Mouse (Mus musculus) intestine, embryonic 14.5 days (tissue): ENCODE measurements at regions not wholly inside any gene's neighbourhood (a gene's known extent, or its start where the extent isn't known, plus 50 kb on each side); places are given as distances from the start of the nearest gene placed in this dataset.

ENCODE experiments used
- ATAC-seq: fragments of 200-750 bp; cut with Nextera tagmentation; replicated peaks from 2 replicates; pipeline ENCODE4 v1.8.0; 2017; ENCODE audit warnings: low read depth, moderate number of reproducible peaks, moderate TSS enrichment, moderate library complexity; ENCODE audit not compliant: low FRiP score, low TSS enrichment
- DNase-seq: peaks from one replicate; pipeline ENCODE4 v3.0.0-alpha.2; 2018; ENCODE audit warnings: low spot score
- H3K27ac ChIP-seq: fragments of 300-500 bp; sonication (generic); 2 replicates; pipeline ENCODE4 v1.5.1; 2014; ENCODE audit warnings: low read depth, mild to moderate bottlenecking, control low read depth
- H3K27me3 ChIP-seq: fragments of 300-500 bp; sonication (generic); replicated peaks from 2 replicates; pipeline ENCODE4 v1.6.1; 2014; ENCODE audit warnings: low read length, control low read depth; ENCODE audit not compliant: control insufficient read depth, insufficient read depth
- H3K36me3 ChIP-seq: fragments of 300-500 bp; sonication (generic); 2 replicates; pipeline ENCODE4 v1.6.1; 2014; ENCODE audit warnings: low read length, control low read depth; ENCODE audit not compliant: control insufficient read depth, insufficient read depth
- H3K4me1 ChIP-seq: fragments of 300-500 bp; sonication (generic); replicated peaks from 2 replicates; pipeline ENCODE4 v1.6.1; 2014; ENCODE audit warnings: low read length, control low read depth, mixed read lengths; ENCODE audit not compliant: control insufficient read depth, insufficient read depth
- H3K4me2 ChIP-seq: fragments of 300-500 bp; sonication (generic); 2 replicates; pipeline ENCODE4 v1.6.1; 2014; ENCODE audit warnings: low read length
- H3K4me3 ChIP-seq: fragments of 300-500 bp; sonication (generic); 2 replicates; pipeline ENCODE4 v1.5.1; 2014; ENCODE audit warnings: low read depth, low read length, control low read depth, mixed read lengths
- H3K9ac ChIP-seq: fragments of 300-500 bp; sonication (generic); 2 replicates; pipeline ENCODE4 v1.6.1; 2014; ENCODE audit warnings: mild to moderate bottlenecking, low read length
- H3K9me3 ChIP-seq: fragments of 300-500 bp; sonication (generic); 2 replicates; pipeline ENCODE4 v1.6.1; 2016; ENCODE audit warnings: low read length, control low read depth; ENCODE audit not compliant: control insufficient read depth
- WGBS: fragments of 180-500 bp; shearing (Covaris S2); extraction: QIAGEN DNeasy Blood & Tissue Kit; methylation state at CpG from one replicate; pipeline ENCODE4 v1.1.7; 2014; 5-methylcytosine and 5-hydroxymethylcytosine counted together

DNA sequence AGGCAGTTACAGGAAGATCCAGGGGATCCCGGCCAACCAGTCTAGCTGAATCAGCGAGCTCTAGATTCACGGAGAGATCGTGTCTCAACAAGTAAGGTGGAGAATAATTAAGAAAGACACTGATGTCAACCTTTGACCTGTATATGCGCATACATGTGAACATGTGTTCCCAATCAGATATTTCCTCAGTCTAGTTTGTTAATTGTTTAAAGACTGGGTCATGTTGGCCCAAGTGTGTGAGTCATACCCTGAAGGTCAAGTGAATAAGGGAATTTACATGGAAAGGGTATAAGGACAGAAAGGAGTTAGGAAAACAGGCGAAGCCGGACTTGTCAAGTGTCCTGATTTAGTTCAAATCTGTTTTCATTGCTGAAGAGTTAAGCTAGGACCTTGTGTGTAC, 76.4 kb upstream of the Mmadhc start:
- Histone ChIP-seq H3K4me2 (no peak overlapping the region), H3K9me3 (no peaks in the 10 kb centered on the region), H3K36me3 (no peaks in the 10 kb centered on the region), H3K27ac (no peak overlapping the region), H3K27me3 (no peaks in the 10 kb centered on the region), H3K4me1 (no peaks in the 10 kb centered on the region), H3K9ac (no peak overlapping the region), H3K4me3 (no peak overlapping the region)
- DNase-seq: no peak
- no peak for ATAC-seq
- 80% methylated on average over 7 of the region's 7 CpGs for WGBS

- DNase-seq (no peak), ATAC-seq (no peak)
- no peak overlapping the region for H3K27ac ChIP-seq
- no peaks in the 10 kb centered on the region for H3K9me3 ChIP-seq
- no peaks in the 10 kb centered on the region for H3K27me3 ChIP-seq
- WGBS: 78% methylated on average over 4 of the region's 4 CpGs
- no peak overlapping the region for H3K4me2 ChIP-seq
- H3K36me3 ChIP-seq: no peaks in the 10 kb centered on the region
- H3K9ac ChIP-seq: no peak overlapping the region
- H3K4me3 ChIP-seq: no peak overlapping the region
- H3K4me1 ChIP-seq: no peaks in the 10 kb centered on the region
Observed at GRCm38 (mm10) chr2:50368831-50369230, 72.2 kb upstream of the Mmadhc start.

DNA sequence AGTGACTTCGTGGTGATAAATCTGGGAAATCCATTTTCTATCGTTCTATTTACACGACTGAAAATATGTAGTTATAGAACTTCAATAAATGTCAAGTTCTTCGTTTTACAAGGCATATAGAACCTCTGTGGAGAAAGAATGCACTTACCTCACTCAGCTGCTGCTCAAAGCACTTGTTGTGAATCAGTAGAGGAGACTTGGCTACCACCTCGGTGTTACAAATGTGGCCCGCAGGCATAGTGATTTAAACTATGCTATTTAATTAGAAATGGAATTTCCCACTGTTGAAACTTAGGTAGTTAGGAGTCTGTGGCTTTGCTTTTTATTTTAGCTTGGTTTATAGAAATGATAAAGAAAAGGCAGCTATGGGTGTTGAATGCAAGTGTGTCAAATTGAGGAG, 71.8 kb upstream of the Mmadhc start:
- Histone ChIP-seq H3K4me2 (no peak overlapping the region), H3K4me3 (no peak overlapping the region), H3K9me3 (no peaks in the 10 kb centered on the region), H3K27me3 (no peaks in the 10 kb centered on the region), H3K27ac (no peak overlapping the region), H3K36me3 (no peaks in the 10 kb centered on the region), H3K9ac (no peak overlapping the region), H3K4me1 (no peaks in the 10 kb centered on the region)
- ATAC-seq (no peak), DNase-seq (no peak)
- WGBS: 65% methylated on average over 6 of the region's 6 CpGs

- Histone ChIP-seq H3K4me3 (no peak overlapping the region), H3K27ac (no peak overlapping the region), H3K27me3 (no peaks in the 10 kb centered on the region), H3K9ac (no peak overlapping the region), H3K4me2 (no peak overlapping the region), H3K4me1 (no peaks in the 10 kb centered on the region), H3K36me3 (no peaks in the 10 kb centered on the region), H3K9me3 (0 out of 2 replicates have a peak, but pooled peaks cover 3% of the 10 kb centered on the region)
- 85% methylated on average over 6 of the region's 6 CpGs for WGBS
- no peak for ATAC-seq
- no peak for DNase-seq
Observed at GRCm38 (mm10) chr2:50365221-50365620, 68.6 kb upstream of the Mmadhc start.

- H3K36me3 ChIP-seq: no peaks in the 10 kb centered on the region
- H3K27ac ChIP-seq: no peak overlapping the region
- 87% methylated on average over 2 of the region's 2 CpGs for WGBS
- no peak overlapping the region for H3K9ac ChIP-seq
- DNase-seq (no peak), ATAC-seq (no peak)
- H3K4me2 ChIP-seq: no peak overlapping the region
- no peaks in the 10 kb centered on the region for H3K27me3 ChIP-seq
- H3K9me3 ChIP-seq: no peaks in the 10 kb centered on the region
- no peaks in the 10 kb centered on the region for H3K4me1 ChIP-seq
- H3K4me3 ChIP-seq: no peak overlapping the region
Observed at GRCm38 (mm10) chr2:50356089-50356488, 59.5 kb upstream of the Mmadhc start.

DNA sequence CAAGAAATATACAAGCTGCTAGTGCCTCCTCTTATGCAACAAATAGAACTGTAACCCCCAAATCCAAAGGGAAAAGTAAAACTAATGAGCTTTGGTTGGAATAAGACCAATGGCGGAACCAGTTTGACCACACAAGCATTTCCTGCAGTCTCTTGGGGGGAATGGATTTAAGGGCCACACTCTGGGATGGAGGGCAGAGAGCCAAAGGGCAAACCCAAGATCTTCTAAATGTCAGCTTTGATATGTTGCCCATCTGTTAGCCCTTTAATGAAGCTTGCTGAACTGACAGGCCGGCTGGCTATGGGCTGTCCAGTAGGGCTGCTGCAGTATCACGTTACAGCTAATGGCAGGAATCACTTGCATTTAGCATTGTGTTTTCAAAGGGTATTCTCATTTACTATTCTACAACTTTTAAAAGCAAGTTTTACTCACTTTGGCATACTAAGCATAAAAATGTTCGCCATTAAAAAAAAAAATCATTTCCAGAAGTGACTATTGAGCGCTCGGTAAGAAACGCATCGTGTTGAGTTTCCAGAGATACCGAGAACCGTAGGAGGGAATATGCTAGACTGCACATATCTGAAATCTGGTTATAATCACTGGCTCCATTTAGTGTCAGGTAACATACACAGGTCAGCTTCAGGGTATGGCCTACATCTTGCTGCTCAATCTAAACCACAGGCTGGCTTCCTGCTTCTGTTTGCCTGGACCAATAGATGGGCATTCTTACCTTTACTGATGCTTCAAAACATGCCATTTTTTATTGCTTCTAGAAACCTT, 51.1 kb upstream of the Mmadhc start:
- no peak for DNase-seq
- no peaks in the 10 kb centered on the region for H3K27me3 ChIP-seq
- H3K4me2 ChIP-seq: no peak overlapping the region

More for the DNA sequence above, 51.1 kb upstream of the Mmadhc start:
- no peak overlapping the region for H3K9ac ChIP-seq
- H3K36me3 ChIP-seq: no peaks in the 10 kb centered on the region
- no peak overlapping the region for H3K27ac ChIP-seq
- WGBS: 56% methylated on average over 10 of the region's 10 CpGs
- H3K9me3 ChIP-seq: no peaks in the 10 kb centered on the region
- no peak overlapping the region for H3K4me3 ChIP-seq
- no peaks in the 10 kb centered on the region for H3K4me1 ChIP-seq
- ATAC-seq: no peak
